Mouse (Mus musculus): ENCODE results near the gene Rnf214. TPM values are rescaled to one million over a fixed set of nuclear protein-coding genes. Genes with fewer than 3 reads are reported as not detected.
"Not testable (repeated sequence)": the region's sequence is repeated elsewhere in the genome, so short reads cannot be mapped to it uniquely, and the experiment has no call there.

Rnf214 gene
- polyA plus RNA-seq, 1 experiment from 2014 or later: 24.0 TPM

DNA sequence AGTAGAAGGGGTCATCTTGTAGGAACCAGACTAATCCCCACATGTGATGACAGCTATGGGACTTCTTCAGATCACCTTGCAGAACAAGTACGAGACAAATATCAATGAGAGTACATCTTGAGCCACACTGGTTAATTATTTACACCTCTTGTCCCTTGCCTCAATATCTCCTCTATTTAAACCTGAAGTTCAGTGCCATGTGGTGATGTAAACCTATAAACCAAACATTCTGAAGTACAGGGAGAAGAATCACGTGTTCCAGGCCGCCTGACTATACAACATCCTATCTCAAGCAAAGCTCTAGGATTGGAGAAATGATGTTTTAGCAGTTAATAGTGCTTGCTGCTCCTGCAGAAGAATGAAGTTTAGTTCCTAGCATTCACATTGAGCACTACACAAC is 36.4 kb downstream of the Rnf214 start:
- no peak for ATAC-seq
- 80% methylated on average over 3 of the region's 3 CpGs for WGBS (ENCODE audit: insufficient replicate concordance)
- Histone ChIP-seq H3K4me2 (no peak overlapping the region), H3K9me3 (replicated peaks) (no peaks in the 10 kb centered on the region), H3K36me3 (peaks cover 93% of the 10 kb centered on the region), H3K4me3 (no peak overlapping the region), H3K27me3 (replicated peaks) (no peaks in the 10 kb centered on the region), H3K4me1 (no peaks in the 10 kb centered on the region), H3K9ac (no peak overlapping the region), H3K27ac (no peak overlapping the region)

GRCm38 (mm10) chr9:45869181-45869580 is 37.5 kb downstream of the Rnf214 start:
- WGBS (ENCODE audit: insufficient replicate concordance): 80% methylated on average over 3 of the region's 3 CpGs
- Histone ChIP-seq H3K9ac (no peak overlapping the region), H3K4me2 (no peak overlapping the region), H3K4me1 (no peaks in the 10 kb centered on the region), H3K9me3 (replicated peaks) (no peaks in the 10 kb centered on the region), H3K4me3 (no peak overlapping the region), H3K27me3 (replicated peaks) (no peaks in the 10 kb centered on the region), H3K36me3 (peaks cover 94% of the 10 kb centered on the region), H3K27ac (no peak overlapping the region)
- ATAC-seq: no peak

- no peaks in the 10 kb centered on the region for H3K9me3 ChIP-seq (replicated peaks)
- peaks cover 90% of the 10 kb centered on the region for H3K36me3 ChIP-seq
- ATAC-seq: no peak
- H3K27me3 ChIP-seq (replicated peaks): no peaks in the 10 kb centered on the region
- H3K27ac ChIP-seq: no peak overlapping the region
- 87% methylated on average over 7 of the region's 7 CpGs for WGBS (ENCODE audit: insufficient replicate concordance)
- H3K9ac ChIP-seq: no peak overlapping the region
- H3K4me3 ChIP-seq: no peak overlapping the region
- no peak overlapping the region for H3K4me2 ChIP-seq
- no peaks in the 10 kb centered on the region for H3K4me1 ChIP-seq
Measured at GRCm38 (mm10) chr9:45861813-45862212, 44.9 kb downstream of the Rnf214 start.

GRCm38 (mm10) chr9:45859364-45859763 is 47.3 kb downstream of the Rnf214 start:
- ATAC-seq: no peak
- Histone ChIP-seq H3K9me3 (replicated peaks) (no peaks in the 10 kb centered on the region), H3K4me1 (no peaks in the 10 kb centered on the region), H3K36me3 (peaks cover 84% of the 10 kb centered on the region), H3K27me3 (replicated peaks) (no peaks in the 10 kb centered on the region), H3K4me3 (no peak overlapping the region), H3K27ac (no peak overlapping the region), H3K9ac (no peak overlapping the region), H3K4me2 (no peak overlapping the region)
- 86% methylated on average over 10 of the region's 10 CpGs for WGBS (ENCODE audit: insufficient replicate concordance)

- ATAC-seq: no peak
- H3K4me1 ChIP-seq: peaks cover 19% of the 10 kb centered on the region
- WGBS (ENCODE audit: insufficient replicate concordance): 80% methylated on average over 1 of the region's 1 CpGs
- H3K27me3 ChIP-seq (replicated peaks): no peaks in the 10 kb centered on the region
- H3K4me3 ChIP-seq: no peak overlapping the region
- H3K36me3 ChIP-seq: peaks cover 39% of the 10 kb centered on the region
- H3K27ac ChIP-seq: no peak overlapping the region
- H3K9me3 ChIP-seq (replicated peaks): no peaks in the 10 kb centered on the region
- no peak overlapping the region for H3K9ac ChIP-seq
- H3K4me2 ChIP-seq: no peak overlapping the region
Measured at GRCm38 (mm10) chr9:45854136-45854535, 52.6 kb downstream of the Rnf214 start.

GRCm38 (mm10) chr9:45853695-45854094 is 53.0 kb downstream of the Rnf214 start:
- Histone ChIP-seq H3K36me3 (peaks cover 35% of the 10 kb centered on the region), H3K9me3 (replicated peaks) (no peaks in the 10 kb centered on the region), H3K4me3 (no peak overlapping the region), H3K4me1 (peaks cover 20% of the 10 kb centered on the region), H3K4me2 (no peak overlapping the region), H3K27me3 (replicated peaks) (no peaks in the 10 kb centered on the region), H3K27ac (no peak overlapping the region), H3K9ac (no peak overlapping the region)
- 85% methylated on average over 2 of the region's 2 CpGs for WGBS (ENCODE audit: insufficient replicate concordance)
- no peak for ATAC-seq

GRCm38 (mm10) chr9:45851776-45852175 is 54.9 kb downstream of the Rnf214 start:
- H3K27ac ChIP-seq: no peak overlapping the region
- H3K36me3 ChIP-seq: peaks cover 19% of the 10 kb centered on the region
- no peak overlapping the region for H3K4me3 ChIP-seq
- 83% methylated on average over 2 of the region's 2 CpGs for WGBS (ENCODE audit: insufficient replicate concordance)
- H3K4me1 ChIP-seq: peaks cover 27% of the 10 kb centered on the region
- ATAC-seq: no peak
- no peaks in the 10 kb centered on the region for H3K27me3 ChIP-seq (replicated peaks)
- no peak overlapping the region for H3K9ac ChIP-seq
- no peak overlapping the region for H3K4me2 ChIP-seq
- H3K9me3 ChIP-seq (replicated peaks): no peaks in the 10 kb centered on the region

GRCm38 (mm10) chr9:45851330-45851729 is 55.4 kb downstream of the Rnf214 start:
- H3K4me3 ChIP-seq: no peak overlapping the region
- H3K4me2 ChIP-seq: 0 out of 2 replicates have a peak overlapping the region, but pooled peaks have one; percentile 2
- peak overlapping the region; percentile 63 for H3K27ac ChIP-seq
- WGBS (ENCODE audit: insufficient replicate concordance): 18% methylated on average over 5 of the region's 5 CpGs
- peaks cover 27% of the 10 kb centered on the region for H3K4me1 ChIP-seq
- no peak for ATAC-seq
- peaks cover 18% of the 10 kb centered on the region for H3K36me3 ChIP-seq
- H3K27me3 ChIP-seq (replicated peaks): no peaks in the 10 kb centered on the region
- no peak overlapping the region for H3K9ac ChIP-seq
- H3K9me3 ChIP-seq (replicated peaks): no peaks in the 10 kb centered on the region

- Histone ChIP-seq H3K4me3 (no peak overlapping the region), H3K4me2 (0 out of 2 replicates have a peak overlapping the region, but pooled peaks have one; percentile 2), H3K27me3 (replicated peaks) (no peaks in the 10 kb centered on the region), H3K27ac (peak overlapping the region; percentile 63), H3K9ac (no peak overlapping the region), H3K36me3 (peaks cover 12% of the 10 kb centered on the region; the same call in 1 of the 2 replicates), H3K9me3 (replicated peaks) (no peaks in the 10 kb centered on the region), H3K4me1 (peaks cover 27% of the 10 kb centered on the region)
- 68% methylated on average over 8 of the region's 8 CpGs for WGBS (ENCODE audit: insufficient replicate concordance)
- peak; percentile 46; the same call in 1 of the 2 replicates for ATAC-seq
Measured at GRCm38 (mm10) chr9:45850528-45851155, 56.1 kb downstream of the Rnf214 start.

DNA sequence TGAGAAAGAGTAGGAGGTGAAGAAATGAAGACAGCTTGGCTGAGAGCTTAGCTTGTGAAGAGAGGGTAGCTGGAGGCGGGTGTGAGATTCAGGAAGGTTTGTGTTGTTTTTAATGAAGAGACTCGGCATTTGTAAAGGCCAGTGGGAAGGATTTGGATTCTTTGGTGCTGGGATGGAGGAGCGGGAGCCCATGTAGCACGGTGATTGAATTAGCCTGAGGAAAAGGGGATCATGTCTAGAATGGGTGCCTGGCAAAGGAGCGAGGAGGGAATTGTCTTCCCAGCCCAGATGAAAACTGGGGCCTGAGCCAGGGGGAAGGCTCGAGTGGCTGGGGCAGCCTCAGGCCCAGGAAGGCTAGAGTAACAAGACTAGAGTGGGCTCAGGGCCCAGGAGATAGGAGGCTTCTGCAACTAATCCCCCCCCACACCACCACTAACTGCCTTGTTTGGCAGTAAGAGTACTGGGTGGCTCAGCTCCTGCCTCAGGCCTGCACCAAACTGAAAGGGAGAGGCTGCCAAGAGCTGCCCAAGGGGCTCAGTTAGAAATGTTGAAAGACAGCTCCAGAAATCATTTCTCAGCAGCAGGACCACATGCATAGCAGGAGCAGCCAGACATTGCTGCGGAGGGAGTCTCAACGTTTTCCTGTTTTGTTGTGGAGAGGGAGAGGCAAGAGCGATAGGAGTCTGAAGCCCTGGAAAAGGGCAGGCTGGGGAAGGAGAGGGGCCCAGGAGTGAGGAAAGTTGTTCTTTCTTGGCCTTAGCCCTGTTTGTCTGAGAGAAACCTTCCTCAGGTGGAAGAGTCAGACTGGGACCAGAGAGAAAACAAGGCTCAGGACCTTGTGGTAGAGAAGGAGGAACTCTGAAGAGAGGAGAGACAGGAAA is 56.9 kb downstream of the Rnf214 start:
- H3K9me3 ChIP-seq (replicated peaks): no peaks in the 10 kb centered on the region
- H3K36me3 ChIP-seq: peaks cover 5% of the 10 kb centered on the region; the same call in 1 of the 2 replicates
- no peaks in the 10 kb centered on the region for H3K27me3 ChIP-seq (replicated peaks)
- no peak overlapping the region for H3K4me2 ChIP-seq
- no peak overlapping the region for H3K4me3 ChIP-seq
- no peak for ATAC-seq
- H3K4me1 ChIP-seq: peaks cover 27% of the 10 kb centered on the region
- 52% methylated on average over 9 of the region's 9 CpGs for WGBS (ENCODE audit: insufficient replicate concordance)
- H3K9ac ChIP-seq: no peak overlapping the region
- peak overlapping the region; percentile 63 for H3K27ac ChIP-seq

- Histone ChIP-seq H3K4me2 (no peak overlapping the region), H3K27ac (no peak overlapping the region), H3K4me3 (no peak overlapping the region), H3K36me3 (no peaks in the 10 kb centered on the region), H3K27me3 (replicated peaks) (no peaks in the 10 kb centered on the region), H3K9me3 (replicated peaks) (no peaks in the 10 kb centered on the region), H3K4me1 (peaks cover 24% of the 10 kb centered on the region), H3K9ac (no peak overlapping the region)
- no peak for ATAC-seq
- WGBS (ENCODE audit: insufficient replicate concordance): 40% methylated on average over 5 of the region's 5 CpGs
Measured at GRCm38 (mm10) chr9:45846891-45847460, 59.7 kb downstream of the Rnf214 start.

- H3K27ac ChIP-seq; H3K9ac ChIP-seq; H3K36me3 ChIP-seq; ATAC-seq; H3K4me3 ChIP-seq; H3K9me3 ChIP-seq (replicated peaks); H3K27me3 ChIP-seq (replicated peaks); H3K4me2 ChIP-seq: not testable (repeated sequence)
- 39% methylated on average over 2 of the region's 2 CpGs for WGBS (ENCODE audit: insufficient replicate concordance)
- peaks cover 28% of the 10 kb centered on the region for H3K4me1 ChIP-seq
Measured at GRCm38 (mm10) chr9:45846176-45846575, 60.5 kb downstream of the Rnf214 start.
